Mouse (Mus musculus) lung, postnatal 14 days (tissue): ENCODE results near the gene Zbtb1.
"Not testable (repeated sequence)": the region's sequence is repeated elsewhere in the genome, so short reads cannot be mapped to it uniquely, and the experiment has no call there.

ENCODE experiments used
- DNase-seq: peaks from one replicate; pipeline ENCODE4 v3.0.0; 2021

Gene Zbtb1

GRCm38 (mm10) chr12:76405183-76405970, 35.3 kb downstream of the Zbtb1 start:
- DNase-seq = peak; percentile 22

- DNase-seq = no peak
Measured at GRCm38 (mm10) chr12:76405971-76406370, 35.9 kb downstream of the Zbtb1 start.

GRCm38 (mm10) chr12:76407184-76407583, 37.1 kb downstream of the Zbtb1 start:
- DNase-seq = no peak

GRCm38 (mm10) chr12:76409166-76409565, 39.1 kb downstream of the Zbtb1 start:
- no peak for DNase-seq

- DNase-seq = no peak
Measured at GRCm38 (mm10) chr12:76415383-76416010, 45.4 kb downstream of the Zbtb1 start.

GRCm38 (mm10) chr12:76417433-76417854, 47.4 kb downstream of the Zbtb1 start, which contains the start of gene Ppp1r36:
Gene Ppp1r36 (plus strand): TSS chr12:76417538.
- DNase-seq = peak; percentile 19

GRCm38 (mm10) chr12:76418346-76418745, 48.3 kb downstream of the Zbtb1 start:
- DNase-seq = no peak

- no peak for DNase-seq
Measured at GRCm38 (mm10) chr12:76425256-76425655, 55.2 kb downstream of the Zbtb1 start.

- no peak for DNase-seq
Measured at GRCm38 (mm10) chr12:76427546-76427945, 57.5 kb downstream of the Zbtb1 start.

- DNase-seq = no peak
Measured at GRCm38 (mm10) chr12:76430879-76431406, 60.9 kb downstream of the Zbtb1 start.

GRCm38 (mm10) chr12:76431431-76431830, 61.4 kb downstream of the Zbtb1 start:
- DNase-seq = peak; percentile 13

GRCm38 (mm10) chr12:76434111-76434510, 64.0 kb downstream of the Zbtb1 start:
- DNase-seq = no peak

- DNase-seq = no peak
Measured at GRCm38 (mm10) chr12:76435084-76435483, 65.0 kb downstream of the Zbtb1 start.

- DNase-seq = no peak
Measured at GRCm38 (mm10) chr12:76435549-76435948, 65.5 kb downstream of the Zbtb1 start.

- not testable (repeated sequence) for DNase-seq
Measured at GRCm38 (mm10) chr12:76443488-76443887, 73.4 kb downstream of the Zbtb1 start.

- no peak for DNase-seq
Measured at GRCm38 (mm10) chr12:76444359-76444772, 74.3 kb downstream of the Zbtb1 start.

GRCm38 (mm10) chr12:76444862-76445261, 74.8 kb downstream of the Zbtb1 start:
- DNase-seq = no peak

GRCm38 (mm10) chr12:76446201-76446600, 76.1 kb downstream of the Zbtb1 start:
- no peak for DNase-seq
